ENCODE assay signal across 11 mouse cellular contexts in the genomic region with DNA sequence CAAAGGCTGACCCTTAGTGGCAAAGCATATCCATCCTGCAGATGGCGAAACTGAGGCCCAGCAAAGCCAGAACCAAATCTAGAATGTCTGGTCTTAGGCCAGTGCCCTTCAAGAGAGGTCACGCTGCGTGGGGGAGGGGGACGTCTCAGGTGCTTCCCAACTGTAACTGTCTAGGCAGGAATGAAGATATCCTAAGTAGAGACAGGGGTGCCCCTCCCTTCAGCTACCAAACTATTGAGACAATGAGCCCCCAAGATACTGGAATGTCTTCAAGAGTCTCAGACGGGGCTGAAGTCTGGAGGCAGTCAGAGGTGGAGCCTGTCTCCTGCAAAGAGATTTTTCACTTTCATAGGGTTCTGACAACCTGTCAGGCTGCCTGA.
A peak's percentile ranks its signal among the peaks of the same experiment; 100 is the strongest.
DNase-seq lines count a peak whose midpoint lies in the region.
"Had no signal": no experiment of that assay in that cellular context is flagged by ENCODE, and none has a peak within 500 bp of the region (broad histone marks: within the 10 kb centered on the region; RNA-seq: fewer than 3 reads in every experiment).

No protein-coding gene starts in this region.

- WGBS in embryonic facial prominence, embryonic 10.5 days: 62% methylated on average over 5 of the region's 5 CpGs

- peak; percentile 90 for DNase-seq in heart, adult 11 months
- no peak for DNase-seq in heart, adult 8-10 months (ENCODE audit: low spot score)
- peak; percentile 34 for DNase-seq in lung, postnatal 10 days
- DNase-seq in lung, postnatal 14 days: no peak
- peak; percentile 7 for DNase-seq in embryonic facial prominence, embryonic 10.5 days (ENCODE audit: low spot score)
- DNase-seq in kidney, postnatal 25 days: peak; percentile 52 to 59
- DNase-seq in yolk sac, embryonic 10.5 days (ENCODE audit: low spot score): no peak
- DNase-seq in cerebellum, adult 8-10 months: no peak
- DNase-seq: spleen, adult 18-20 months; thymus, postnatal 14 days had no signal

- no peak overlapping the region for H3K27ac ChIP-seq in embryonic facial prominence, embryonic 10.5 days (replicated peaks)
- H3K27ac ChIP-seq: forebrain, embryonic 12.5 days had no signal

- no peaks in the 10 kb centered on the region for H3K9me3 ChIP-seq in embryonic facial prominence, embryonic 10.5 days
- H3K9me3 ChIP-seq: forebrain, embryonic 12.5 days had no signal

- H3K36me3 ChIP-seq in embryonic facial prominence, embryonic 10.5 days (replicated peaks): peaks cover 4% of the 10 kb centered on the region; the same call in 1 of the 2 replicates
- H3K36me3 ChIP-seq: forebrain, embryonic 12.5 days had no signal

- no peak overlapping the region for H3K4me3 ChIP-seq in embryonic facial prominence, embryonic 10.5 days
- H3K4me3 ChIP-seq: forebrain, embryonic 12.5 days had no signal

- H3K27me3 ChIP-seq in embryonic facial prominence, embryonic 10.5 days (replicated peaks; ENCODE audit: low read depth, poor library complexity, severe bottlenecking): no peaks in the 10 kb centered on the region
- H3K27me3 ChIP-seq: forebrain, embryonic 12.5 days had no signal

- H3K4me1 ChIP-seq in embryonic facial prominence, embryonic 10.5 days: peaks cover 35% of the 10 kb centered on the region

Comparison
In these comparisons a context has a peak if more than half of its experiments do, and no peak if none do; other contexts are left out.
1. DNase-seq: peak in heart, adult 11 months (single experiment), lung, postnatal 10 days (single experiment), embryonic facial prominence, embryonic 10.5 days (single experiment) and kidney, postnatal 25 days (2 of 2); none in heart, adult 8-10 months (single experiment), lung, postnatal 14 days (single experiment), yolk sac, embryonic 10.5 days (single experiment) and cerebellum, adult 8-10 months (single experiment).